Mouse (Mus musculus) CH12.LX (cell line): ENCODE measurements around the gene 1600014C23Rik.

Experiments used
- CHD2 ChIP-seq: IDR thresholded peaks from 2 replicates; pipeline ENCODE4 v1.6.1; 2011; ENCODE audit warnings: low read length, improper control_type of control experiment
- CTCF ChIP-seq, 2 experiments: IDR thresholded peaks in 1 of 2; conservative IDR thresholded peaks in 1 of 2; 2 replicates each; pipeline ENCODE4 v1.5.1; 2011 to 2012; ENCODE audit warnings: low read depth in 2 of 2, low read length in 2 of 2, improper control_type of control experiment in 1 of 2, inconsistent platforms in 1 of 2, mild to moderate bottlenecking in 1 of 2, moderate library complexity in 1 of 2
- ELF1 ChIP-seq: IDR thresholded peaks from 2 replicates; pipeline ENCODE4 v1.6.1; 2014; ENCODE audit warnings: low read depth, mild to moderate bottlenecking, inconsistent platforms, low read length, improper control_type of control experiment
- EP300 ChIP-seq: IDR thresholded peaks from 2 replicates; pipeline ENCODE4 v1.6.1; 2011; ENCODE audit warnings: low read length, improper control_type of control experiment
- ETS1 ChIP-seq: conservative IDR thresholded peaks from 2 replicates; pipeline ENCODE4 v1.6.1; 2012; ENCODE audit warnings: low read depth, mild to moderate bottlenecking, inconsistent platforms, low read length, improper control_type of control experiment, moderate library complexity
- GABPA ChIP-seq: IDR thresholded peaks from 2 replicates; pipeline ENCODE4 v1.6.1; 2012; ENCODE audit warnings: low read depth, low read length, improper control_type of control experiment, inconsistent platforms; ENCODE audit not compliant: insufficient replicate concordance
- MAFK ChIP-seq: IDR thresholded peaks from 2 replicates; pipeline ENCODE4 v1.6.1; 2011; ENCODE audit warnings: low read length, improper control_type of control experiment; ENCODE audit not compliant: insufficient replicate concordance
- MAX ChIP-seq: IDR thresholded peaks from 2 replicates; pipeline ENCODE4 v1.6.1; 2011; ENCODE audit warnings: low read length, improper control_type of control experiment
- NELFE ChIP-seq: IDR thresholded peaks from 2 replicates; pipeline ENCODE4 v1.6.1; 2011; ENCODE audit warnings: low read depth, low read length, improper control_type of control experiment
- POLR2A ChIP-seq: IDR thresholded peaks from 2 replicates; pipeline ENCODE4 v1.6.1; 2011; ENCODE audit warnings: low read depth, mild to moderate bottlenecking, improper control_type of control experiment, low read length
- TCF12 ChIP-seq: IDR thresholded peaks from 2 replicates; pipeline ENCODE4 v1.6.1; 2014; ENCODE audit warnings: low read depth, mild to moderate bottlenecking, inconsistent platforms, low read length, improper control_type of control experiment
- USF2 ChIP-seq: conservative IDR thresholded peaks from 2 replicates; pipeline ENCODE4 v1.6.1; 2011; ENCODE audit warnings: low read depth, low read length, improper control_type of control experiment
- ZNF384 ChIP-seq: IDR thresholded peaks from 2 replicates; pipeline ENCODE4 v1.6.1; 2012; ENCODE audit warnings: low read depth, low read length, improper control_type of control experiment, inconsistent platforms

- TF ChIP-seq NELFE (no peak), ZNF384 (no peak), MAX (no peak), CTCF (conservative IDR thresholded peaks at IDR 0.05 in 1 of 2, IDR thresholded peaks at IDR 0.05 in 1 of 2; ENCODE audit: low read depth in 2 of 2, low read length in 2 of 2) (no peak), USF2 (no peak), POLR2A (no peak), EP300 (no peak), TCF12 (no peak), ETS1 (no peak), CHD2 (no peak), MAFK (no peak), GABPA (no peak), ELF1 (no peak)
These were observed 46.9 kb downstream of the 1600014C23Rik start, which contains the start of gene Tmem63b for GRCm38 (mm10) chr17:45686716-45687115.
